Mouse (Mus musculus) macrophage (primary cell): ENCODE results near the gene Xirp2. TPM values are rescaled to one million over a fixed set of nuclear protein-coding genes. Genes with fewer than 3 reads are reported as not detected.
"Not testable (repeated sequence)": the region's sequence is repeated elsewhere in the genome, so short reads cannot be mapped to it uniquely, and the experiment has no call there.

Experiments
- H3K27ac ChIP-seq: fragments of 350-480 bp; formaldehyde crosslinking; 2 replicates; pipeline ENCODE4 v1.9.0; 2021
- H3K36me3 ChIP-seq: fragments of 350-480 bp; formaldehyde crosslinking; 2 replicates; pipeline ENCODE4 v1.9.0; 2021; ENCODE audit errors: inconsistent target
- H3K4me3 ChIP-seq: fragments of 350-480 bp; formaldehyde crosslinking; 2 replicates; pipeline ENCODE4 v1.9.0; 2021; ENCODE audit errors: inconsistent target
- H3K79me2 ChIP-seq: fragments of 350-480 bp; formaldehyde crosslinking; 2 replicates; pipeline ENCODE4 v1.9.0; 2021; ENCODE audit errors: inconsistent target
- WGBS: methylation state at CpG from one replicate; pipeline ENCODE4 v1.1.7; 2026; ENCODE audit warnings: inconsistent platforms; ENCODE audit not compliant: missing documents; 5-methylcytosine and 5-hydroxymethylcytosine counted together
- polyA plus RNA-seq: library from polyadenylated mRNA; stranded (reverse); fragments of 250-400 nt; gene quantifications from 3 replicates; pipeline ENCODE4 v1.2.4, GENCODE M21; 2018; ENCODE audit warnings: inconsistent platforms
- total RNA-seq, 78 experiments: library from RNA; depleted of rRNA; stranded (reverse); fragments of 250-400 nt; gene quantifications; 1 replicate in 9 of 78; 2 replicates in 24 of 78; 3 replicates in 43 of 78; 4 replicates in 2 of 78; pipeline ENCODE4 v1.2.4; 2018; ENCODE audit warnings: inconsistent platforms in 56 of 78

Xirp2 gene
- total RNA-seq (2018; cell fraction: chromatin; rRNA removed) = not detected
- not detected for total RNA-seq (2018; cell fraction: cytosol; rRNA removed)
- not detected for total RNA-seq (2018; cell fraction: nucleus; rRNA removed)
- polyA plus RNA-seq = not detected in 3 replicates

GRCm38 (mm10) chr2:67445780-67446179 is at the start of gene Xirp2:
TSS of gene Xirp2 (plus strand) at chr2:67446002.
- Histone ChIP-seq H3K36me3 (no peaks in the 10 kb centered on the region), H3K4me3 (no peak within 1 kb of the TSS), H3K79me2 (no peaks in the 10 kb centered on the region), H3K27ac (no peak within 1 kb of the TSS)
- WGBS = 82% methylated on average over 3 of the region's 3 CpGs

GRCm38 (mm10) chr2:67413425-67413824 is 32.4 kb upstream of the Xirp2 start, which contains the start of gene Gm21830:
TSS of gene Gm21830 (plus strand) at chr2:67413725.
- H3K27ac ChIP-seq, H3K4me3 ChIP-seq, H3K79me2 ChIP-seq, H3K36me3 ChIP-seq: not testable (repeated sequence)
- no CpG with 5 or more reads among the region's 1 CpGs for WGBS

GRCm38 (mm10) chr2:67420853-67421252 is 24.9 kb upstream of the Xirp2 start:
- Histone ChIP-seq H3K36me3 (no peaks in the 10 kb centered on the region), H3K4me3 (no peak overlapping the region), H3K79me2 (no peaks in the 10 kb centered on the region), H3K27ac (no peak overlapping the region)

GRCm38 (mm10) chr2:67422799-67423198 is 23.0 kb upstream of the Xirp2 start:
- Histone ChIP-seq H3K4me3 (no peak overlapping the region), H3K36me3 (no peaks in the 10 kb centered on the region), H3K79me2 (no peaks in the 10 kb centered on the region), H3K27ac (no peak overlapping the region)
- WGBS = 55% methylated on average over 1 of the region's 1 CpGs

- WGBS = 42% methylated on average over 2 of the region's 2 CpGs
- H3K27ac ChIP-seq = no peak within 1 kb of the TSS
- H3K79me2 ChIP-seq = no peaks in the 10 kb centered on the region
- H3K4me3 ChIP-seq = no peak within 1 kb of the TSS
- H3K36me3 ChIP-seq = no peaks in the 10 kb centered on the region
These were observed 12.7 kb upstream of the Xirp2 start, which contains the start of gene Gm26727 for GRCm38 (mm10) chr2:67433081-67433480. TSS of gene Gm26727 (minus strand) at chr2:67433181.

GRCm38 (mm10) chr2:67438309-67438708 is 7.5 kb upstream of the Xirp2 start:
- H3K4me3 ChIP-seq = no peak overlapping the region
- H3K79me2 ChIP-seq = no peaks in the 10 kb centered on the region
- H3K36me3 ChIP-seq = no peaks in the 10 kb centered on the region
- 74% methylated on average over 8 of the region's 8 CpGs for WGBS
- H3K27ac ChIP-seq = no peak overlapping the region

GRCm38 (mm10) chr2:67446772-67447171 is 970 bp downstream of the Xirp2 start:
- no peaks in the 10 kb centered on the region for H3K79me2 ChIP-seq
- H3K36me3 ChIP-seq = no peaks in the 10 kb centered on the region
- H3K4me3 ChIP-seq = no peak overlapping the region
- no peak overlapping the region for H3K27ac ChIP-seq
- WGBS = 75% methylated on average over 1 of the region's 1 CpGs

GRCm38 (mm10) chr2:67447206-67447605 is 1.4 kb downstream of the Xirp2 start:
- Histone ChIP-seq H3K4me3 (no peak overlapping the region), H3K36me3 (no peaks in the 10 kb centered on the region), H3K79me2 (no peaks in the 10 kb centered on the region), H3K27ac (no peak overlapping the region)
- 72% methylated on average over 12 of the region's 12 CpGs for WGBS

GRCm38 (mm10) chr2:67460857-67461256 is 15.1 kb downstream of the Xirp2 start:
- no peaks in the 10 kb centered on the region for H3K36me3 ChIP-seq
- no peak overlapping the region for H3K4me3 ChIP-seq
- no peak overlapping the region for H3K27ac ChIP-seq
- H3K79me2 ChIP-seq = no peaks in the 10 kb centered on the region
- WGBS = 83% methylated on average over 3 of the region's 3 CpGs

GRCm38 (mm10) chr2:67467036-67467435 is 21.2 kb downstream of the Xirp2 start:
- H3K27ac ChIP-seq = no peak overlapping the region
- no peaks in the 10 kb centered on the region for H3K36me3 ChIP-seq
- WGBS = 82% methylated on average over 7 of the region's 7 CpGs
- no peak overlapping the region for H3K4me3 ChIP-seq
- no peaks in the 10 kb centered on the region for H3K79me2 ChIP-seq

- H3K4me3 ChIP-seq = not testable (repeated sequence)
- WGBS = 36% methylated on average over 3 of the region's 5 CpGs
These were observed 24.2 kb downstream of the Xirp2 start for GRCm38 (mm10) chr2:67470030-67470429.

GRCm38 (mm10) chr2:67477753-67478152 is 32.0 kb downstream of the Xirp2 start:
- no peak overlapping the region for H3K4me3 ChIP-seq
- H3K79me2 ChIP-seq = no peaks in the 10 kb centered on the region
- 14% methylated on average over 6 of the region's 6 CpGs for WGBS
- no peak overlapping the region for H3K27ac ChIP-seq
- no peaks in the 10 kb centered on the region for H3K36me3 ChIP-seq

More at GRCm38 (mm10) chr2:67470030-67470429, 24.2 kb downstream of the Xirp2 start:
- not testable (repeated sequence) for H3K79me2 ChIP-seq, H3K27ac ChIP-seq, H3K36me3 ChIP-seq

- no peaks in the 10 kb centered on the region for H3K79me2 ChIP-seq
- H3K36me3 ChIP-seq = no peaks in the 10 kb centered on the region
- WGBS = 65% methylated on average over 3 of the region's 3 CpGs
- H3K4me3 ChIP-seq = no peak overlapping the region
- H3K27ac ChIP-seq = no peak overlapping the region
These were observed 35.2 kb downstream of the Xirp2 start for GRCm38 (mm10) chr2:67481051-67481450.

- no peak overlapping the region for H3K27ac ChIP-seq
- H3K79me2 ChIP-seq = no peaks in the 10 kb centered on the region
- 91% methylated on average over 6 of the region's 6 CpGs for WGBS
- no peak overlapping the region for H3K4me3 ChIP-seq
- H3K36me3 ChIP-seq = no peaks in the 10 kb centered on the region
These were observed 40.9 kb downstream of the Xirp2 start for GRCm38 (mm10) chr2:67486721-67487120.

- Histone ChIP-seq H3K79me2 (no peaks in the 10 kb centered on the region), H3K36me3 (no peaks in the 10 kb centered on the region), H3K4me3 (no peak overlapping the region), H3K27ac (no peak overlapping the region)
- 75% methylated on average over 3 of the region's 3 CpGs for WGBS
These were observed 41.4 kb downstream of the Xirp2 start for GRCm38 (mm10) chr2:67487162-67487561.

GRCm38 (mm10) chr2:67488465-67489127 is 42.8 kb downstream of the Xirp2 start:
- Histone ChIP-seq H3K36me3 (no peaks in the 10 kb centered on the region), H3K27ac (no peak overlapping the region), H3K4me3 (no peak overlapping the region), H3K79me2 (no peaks in the 10 kb centered on the region)
- WGBS = 90% methylated on average over 11 of the region's 11 CpGs
